Mouse (Mus musculus) CH12.LX (cell line): ENCODE measurements at regions not wholly inside any gene's neighbourhood (a gene's known extent, or its start where the extent isn't known, plus 50 kb on each side); places are given as distances from the start of the nearest gene placed in this dataset.

Experiments
- DNase-seq: peaks from one replicate; pipeline ENCODE4 v3.0.0-alpha.2; 2013; ENCODE audit errors: extremely low read depth
- H3K27ac ChIP-seq: 2 replicates; pipeline ENCODE4 v1.5.1; 2012; ENCODE audit warnings: low read depth, mild to moderate bottlenecking, control low read depth, moderate library complexity; ENCODE audit not compliant: insufficient read depth
- H3K27me3 ChIP-seq: replicated peaks from 2 replicates; pipeline ENCODE3; 2012; ENCODE audit warnings: inconsistent platforms
- H3K36me3 ChIP-seq, 2 experiments: replicated peaks in 1 of 2; 2 replicates each; pipeline versions ENCODE3 to v1.6.1; 2012; ENCODE audit warnings: inconsistent platforms in 1 of 2, low read length in 1 of 2, mild to moderate bottlenecking in 1 of 2, mixed read lengths in 1 of 2, moderate library complexity in 1 of 2; ENCODE audit not compliant: control insufficient read depth in 1 of 2, insufficient read depth in 1 of 2
- H3K4me1 ChIP-seq, 2 experiments: 2 replicates each; pipeline ENCODE4 v1.6.1; 2012; ENCODE audit warnings: inconsistent platforms in 1 of 2, moderate library complexity in 1 of 2; ENCODE audit not compliant: insufficient read depth in 2 of 2, control insufficient read depth in 1 of 2
- H3K4me2 ChIP-seq: 2 replicates; pipeline ENCODE4 v1.6.1; 2012; ENCODE audit warnings: low read depth, mild to moderate bottlenecking, control low read depth; ENCODE audit not compliant: poor library complexity, insufficient read depth, severe bottlenecking
- H3K4me3 ChIP-seq, 3 experiments: fragments of 150-350 bp in 1 of 3; sonication (generic) in 1 of 3; replicated peaks in 1 of 3; 2 replicates each; pipeline versions ENCODE3 to v1.5.1; 2011 to 2012; ENCODE audit warnings: low read depth in 2 of 3, low read length in 2 of 3, mild to moderate bottlenecking in 2 of 3, moderate library complexity in 2 of 3, control low read depth in 1 of 3, improper control_type of control experiment in 1 of 3, inconsistent platforms in 1 of 3, mixed read lengths in 1 of 3; ENCODE audit not compliant: poor library complexity in 1 of 3
- H3K79me2 ChIP-seq: replicated peaks from 2 replicates; pipeline ENCODE4 v1.6.1; 2012; ENCODE audit warnings: mild to moderate bottlenecking, moderate library complexity; ENCODE audit not compliant: control insufficient read depth, poor library complexity, insufficient read depth, severe bottlenecking; ENCODE audit errors: extremely low read depth
- H3K9ac ChIP-seq: 2 replicates; pipeline ENCODE4 v1.6.1; 2012; ENCODE audit warnings: low read depth, mild to moderate bottlenecking, control low read depth, moderate library complexity; ENCODE audit not compliant: insufficient read depth
- H3K9me3 ChIP-seq: replicated peaks from 2 replicates; pipeline ENCODE3; 2012; ENCODE audit warnings: low read length, inconsistent platforms, mixed read lengths
- CHD1 ChIP-seq: IDR thresholded peaks from 2 replicates; pipeline ENCODE4 v1.6.1; 2012; ENCODE audit warnings: low read depth, low read length, improper control_type of control experiment, inconsistent platforms
- CHD2 ChIP-seq: IDR thresholded peaks from 2 replicates; pipeline ENCODE4 v1.6.1; 2011; ENCODE audit warnings: low read length, improper control_type of control experiment
- E2F4 ChIP-seq: IDR thresholded peaks from 2 replicates; pipeline ENCODE4 v1.6.1; 2011; ENCODE audit warnings: low read depth, low read length, improper control_type of control experiment; ENCODE audit not compliant: insufficient replicate concordance
- ELF1 ChIP-seq: IDR thresholded peaks from 2 replicates; pipeline ENCODE4 v1.6.1; 2014; ENCODE audit warnings: low read depth, mild to moderate bottlenecking, inconsistent platforms, low read length, improper control_type of control experiment
- EP300 ChIP-seq: IDR thresholded peaks from 2 replicates; pipeline ENCODE4 v1.6.1; 2011; ENCODE audit warnings: low read length, improper control_type of control experiment
- ETS1 ChIP-seq: conservative IDR thresholded peaks from 2 replicates; pipeline ENCODE4 v1.6.1; 2012; ENCODE audit warnings: low read depth, mild to moderate bottlenecking, inconsistent platforms, low read length, improper control_type of control experiment, moderate library complexity
- IRF4 ChIP-seq: IDR thresholded peaks from 2 replicates; pipeline ENCODE4 v1.6.1; 2014; ENCODE audit warnings: low read depth, mild to moderate bottlenecking, inconsistent platforms, low read length, improper control_type of control experiment
- JUN ChIP-seq: IDR thresholded peaks from 2 replicates; pipeline ENCODE4 v1.6.1; 2011; ENCODE audit warnings: low read depth, mild to moderate bottlenecking, low read length, improper control_type of control experiment, moderate library complexity; ENCODE audit not compliant: insufficient read depth
- JUND ChIP-seq: conservative IDR thresholded peaks from 2 replicates; pipeline ENCODE4 v1.6.1; 2011; ENCODE audit warnings: low read depth, low read length, improper control_type of control experiment
- MYC ChIP-seq: IDR thresholded peaks from 2 replicates; pipeline ENCODE4 v1.6.1; 2011; ENCODE audit warnings: low read depth, mild to moderate bottlenecking, improper control_type of control experiment, low read length
- NELFE ChIP-seq: IDR thresholded peaks from 2 replicates; pipeline ENCODE4 v1.6.1; 2011; ENCODE audit warnings: low read depth, low read length, improper control_type of control experiment
- POLR2A ChIP-seq: IDR thresholded peaks from 2 replicates; pipeline ENCODE4 v1.6.1; 2011; ENCODE audit warnings: low read depth, mild to moderate bottlenecking, improper control_type of control experiment, low read length
- RCOR1 ChIP-seq: conservative IDR thresholded peaks from 2 replicates; pipeline ENCODE4 v1.6.1; 2012; ENCODE audit warnings: low read depth, mild to moderate bottlenecking, inconsistent platforms, low read length, improper control_type of control experiment
- SIN3A ChIP-seq: IDR thresholded peaks from 2 replicates; pipeline ENCODE4 v1.6.1; 2012; ENCODE audit warnings: low read length, improper control_type of control experiment, inconsistent platforms
- TBP ChIP-seq: conservative IDR thresholded peaks from 2 replicates; pipeline ENCODE4 v1.6.1; 2011; ENCODE audit warnings: low read depth, low read length, improper control_type of control experiment
- USF1 ChIP-seq: IDR thresholded peaks from 2 replicates; pipeline ENCODE4 v1.6.1; 2014; ENCODE audit warnings: low read depth, mild to moderate bottlenecking, inconsistent platforms, low read length, improper control_type of control experiment
- ZKSCAN1 ChIP-seq: IDR thresholded peaks from 2 replicates; pipeline ENCODE4 v1.6.1; 2012; ENCODE audit warnings: low read depth, inconsistent platforms, low read length, improper control_type of control experiment, borderline replicate concordance
- ZNF384 ChIP-seq: IDR thresholded peaks from 2 replicates; pipeline ENCODE4 v1.6.1; 2012; ENCODE audit warnings: low read depth, low read length, improper control_type of control experiment, inconsistent platforms
- dilution Hi-C: fragments of 300-500 bp; cut with MboI; formaldehyde crosslinking; loops from 2 replicates; pipeline ENCODE4 v1.14.3; 2020; ENCODE audit warnings: low sequenced_read_pairs; ENCODE audit not compliant: extremely low pct_unique_long_range_greater_than_20kb, extremely low pct_ligation_motif_present
- in situ Hi-C: fragments of 300-500 bp; cut with MboI; formaldehyde crosslinking; loops from 3 replicates; pipeline ENCODE4 v1.14.3; 2019; ENCODE audit warnings: low sequenced_read_pairs, low pct_ligation_motif_present, low pct_unique_long_range_greater_than_20kb, mixed read lengths

GRCm38 (mm10) chr1:119301258-119301657 is 120.8 kb downstream of the Inhbb start:
- no peak overlapping the region for H3K9ac ChIP-seq
- H3K27me3 ChIP-seq: no peaks in the 10 kb centered on the region
- in situ Hi-C loops (no loop called here), dilution Hi-C loops (no loop called here)
- no peak overlapping the region for H3K4me3 ChIP-seq
- no peak overlapping the region for H3K27ac ChIP-seq
- H3K79me2 ChIP-seq: no peaks in the 10 kb centered on the region
- DNase-seq: no peak
- peaks cover 82% of the 10 kb centered on the region for H3K9me3 ChIP-seq
- H3K36me3 ChIP-seq: no peaks in the 10 kb centered on the region
- TF ChIP-seq JUN (no peak), IRF4 (no peak)
- no peaks in the 10 kb centered on the region for H3K4me1 ChIP-seq
- no peak overlapping the region for H3K4me2 ChIP-seq

DNA sequence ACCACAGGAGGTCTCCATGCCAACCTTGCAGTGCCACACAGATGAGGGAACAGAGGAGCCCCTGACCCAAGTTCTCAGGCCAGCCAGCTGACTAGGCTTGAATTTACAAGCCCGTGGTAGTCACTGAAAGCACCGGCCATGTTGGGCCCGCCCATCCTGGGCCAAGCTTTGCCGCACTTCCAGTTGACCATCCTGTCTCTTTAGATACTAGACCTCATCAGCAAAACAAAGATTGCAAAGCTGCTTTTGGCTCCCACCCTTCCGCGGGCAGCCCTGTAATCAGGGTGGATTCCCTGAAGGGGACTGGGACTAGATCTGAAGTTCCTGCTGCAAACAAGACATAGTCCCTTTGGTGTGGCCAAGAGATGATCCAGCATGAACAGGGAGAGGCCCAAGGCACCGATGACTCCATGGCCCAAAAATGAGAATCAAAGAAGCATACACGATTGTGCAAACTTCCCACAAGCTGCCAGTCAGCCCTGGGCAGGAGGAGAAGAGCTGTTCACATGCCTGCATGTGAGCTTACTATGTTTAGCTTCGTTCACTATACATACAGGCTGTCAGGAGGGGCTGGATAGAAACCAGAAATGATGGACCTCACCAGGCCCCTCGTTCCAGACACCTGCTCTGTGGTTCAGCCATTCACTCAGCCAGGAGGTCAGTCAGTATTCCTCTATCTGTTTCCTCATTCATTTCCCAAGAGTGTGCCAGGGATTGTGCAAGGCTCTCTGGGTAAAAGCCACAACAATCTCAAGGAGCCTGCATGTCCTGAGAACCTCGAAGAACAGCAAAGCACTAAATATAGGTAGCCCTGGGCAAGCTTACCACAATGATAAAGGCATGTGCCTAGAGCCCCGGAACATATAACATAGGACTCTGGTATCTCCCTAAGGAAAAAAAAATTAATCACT is 122.0 kb downstream of the Inhbb start:
- Histone ChIP-seq H3K4me1 (no peaks in the 10 kb centered on the region), H3K27me3 (no peaks in the 10 kb centered on the region), H3K9me3 (peaks cover 77% of the 10 kb centered on the region), H3K36me3 (no peaks in the 10 kb centered on the region), H3K27ac (no peak overlapping the region), H3K79me2 (no peaks in the 10 kb centered on the region), H3K4me2 (no peak overlapping the region), H3K9ac (no peak overlapping the region), H3K4me3 (no peak overlapping the region)
- TF ChIP-seq E2F4 (no peak), ZKSCAN1 (no peak), ETS1 (no peak), EP300 (no peak), NELFE (no peak), SIN3A (no peak), USF1 (no peak), ZNF384 (no peak), TBP (no peak), JUN (no peak), RCOR1 (no peak), CHD1 (no peak), POLR2A (no peak), MYC (no peak), ELF1 (no peak), JUND (no peak), CHD2 (no peak)
- in situ Hi-C loops (no loop called here), dilution Hi-C loops (no loop called here)
- no peak for DNase-seq
